Mouse (Mus musculus) T-helper 2 cell (primary cell): ENCODE data around the gene Coasy.
"Not testable (repeated sequence)": the region's sequence is repeated elsewhere in the genome, so short reads cannot be mapped to it uniquely, and the experiment has no call there.

Experiments used
- in situ Hi-C: fragments of 300-600 bp; cut with MboI, MseI; formaldehyde crosslinking; loops from one replicate; pipeline ENCODE4 v1.15.1; 2025; ENCODE audit warnings: high pct_unique_total_duplicates

The Coasy gene

DNA sequence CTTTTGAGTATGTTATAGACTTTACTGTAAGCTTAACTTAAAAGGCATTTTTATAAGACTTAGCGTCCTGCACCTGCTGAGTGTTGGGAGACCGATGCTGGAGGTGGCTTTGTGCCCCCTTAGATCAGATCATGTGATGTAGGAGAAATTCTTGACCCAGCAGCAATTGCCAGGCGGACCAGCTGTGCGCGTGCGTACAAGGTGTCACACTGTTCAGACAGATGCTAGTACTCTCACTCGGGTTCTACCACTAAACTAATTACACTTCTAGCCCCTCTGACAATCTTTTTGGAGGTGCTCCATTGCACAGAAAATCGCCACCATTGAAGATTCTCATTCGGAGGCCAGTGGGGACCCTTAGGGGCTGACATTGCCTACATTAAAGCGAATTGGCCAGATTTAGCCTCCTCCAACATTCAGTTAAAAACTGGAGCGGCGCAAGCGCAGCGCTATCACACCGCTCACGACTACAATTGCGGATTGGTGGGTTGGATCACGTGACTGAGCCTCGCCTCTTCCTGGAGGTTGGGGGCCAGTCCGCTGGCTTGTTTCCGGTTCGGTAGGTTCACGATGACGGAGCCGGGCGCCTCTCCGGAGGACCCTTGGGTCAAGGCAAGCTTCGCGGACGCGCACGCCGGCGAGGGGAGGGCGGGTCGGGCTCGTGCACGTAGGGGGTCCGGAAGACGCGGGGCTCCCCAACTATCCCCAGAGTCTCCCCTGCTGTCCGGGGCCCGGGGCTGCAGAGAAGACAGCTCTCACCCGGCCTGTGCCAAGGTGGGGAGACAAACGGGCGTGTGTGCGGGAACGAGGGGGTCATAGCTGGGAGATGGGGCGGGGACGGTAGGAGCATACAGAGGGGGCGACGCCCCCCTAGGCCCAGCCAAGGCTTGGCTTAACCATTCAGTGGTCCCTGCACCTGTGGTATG is 4.7 kb downstream of the Coasy start, which contains the start of gene Mlx:
Gene Mlx, plus strand, starts transcription at position 522 of the 926 bp plus-strand sequence.
- in situ Hi-C loops, result no loop called here

DNA sequence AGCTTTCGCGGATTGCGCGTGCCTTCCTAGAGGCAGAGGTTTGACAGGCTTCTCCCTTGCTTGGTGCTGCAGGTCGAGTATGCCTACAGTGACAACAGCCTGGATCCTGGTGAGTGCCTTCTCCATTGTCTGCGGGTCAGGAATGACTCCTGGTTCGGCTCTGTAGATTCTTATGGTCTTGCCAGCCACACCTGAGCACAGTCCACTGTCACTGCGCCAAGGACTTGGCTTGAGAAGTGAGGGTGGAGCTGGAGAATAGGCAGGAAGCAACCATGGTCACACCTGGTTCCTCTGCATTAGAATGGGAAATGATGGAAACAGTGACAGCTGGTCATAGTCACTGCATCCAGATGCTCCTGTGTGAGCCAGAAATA is 5.3 kb downstream of the Coasy start:
- in situ Hi-C loops, result no loop called here

DNA sequence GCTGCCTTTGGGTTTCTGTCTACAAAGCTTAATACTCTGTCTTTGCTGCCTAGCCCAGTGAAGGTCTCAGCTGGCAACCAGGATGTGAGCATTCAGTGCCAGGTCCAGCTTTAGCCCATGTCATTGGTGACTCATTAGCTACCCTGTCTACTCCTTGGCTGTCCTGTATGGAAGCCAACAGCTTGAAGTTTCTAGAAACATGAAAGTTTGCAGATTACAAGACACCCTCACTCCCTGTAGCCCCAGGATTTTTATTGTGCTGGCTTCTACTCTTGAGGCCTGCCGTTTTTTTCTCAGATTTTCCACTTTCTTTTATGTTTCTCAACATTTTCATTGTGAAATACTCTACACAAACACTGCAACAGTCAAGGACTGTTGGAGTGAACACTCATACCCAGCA is 7.6 kb downstream of the Coasy start:
- in situ Hi-C loops, result no loop called here

DNA sequence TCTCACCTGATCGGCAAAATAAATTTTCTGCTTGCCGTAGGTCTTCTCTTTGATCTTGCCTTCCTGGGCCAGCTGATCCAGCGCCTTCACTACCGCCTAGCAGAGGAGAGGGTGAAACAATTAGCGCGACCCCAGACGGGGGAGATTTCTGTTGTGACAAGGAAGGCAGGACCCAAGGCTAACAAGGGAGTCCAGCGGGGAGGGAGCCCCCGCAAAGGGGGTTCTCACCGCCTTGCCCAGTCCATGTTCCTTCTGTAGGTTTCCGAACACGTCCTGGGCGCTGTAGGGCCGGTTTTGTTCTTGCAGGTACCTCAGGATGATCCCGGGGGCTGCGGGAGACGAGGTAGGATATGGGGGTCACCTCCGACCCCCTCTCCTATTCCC is 12.6 kb downstream of the Coasy start:
- in situ Hi-C loops, result loop anchor here (5.0 kb wide), 1 partner anchor 87 kb away; no protein-coding TSS in a partner anchor

DNA sequence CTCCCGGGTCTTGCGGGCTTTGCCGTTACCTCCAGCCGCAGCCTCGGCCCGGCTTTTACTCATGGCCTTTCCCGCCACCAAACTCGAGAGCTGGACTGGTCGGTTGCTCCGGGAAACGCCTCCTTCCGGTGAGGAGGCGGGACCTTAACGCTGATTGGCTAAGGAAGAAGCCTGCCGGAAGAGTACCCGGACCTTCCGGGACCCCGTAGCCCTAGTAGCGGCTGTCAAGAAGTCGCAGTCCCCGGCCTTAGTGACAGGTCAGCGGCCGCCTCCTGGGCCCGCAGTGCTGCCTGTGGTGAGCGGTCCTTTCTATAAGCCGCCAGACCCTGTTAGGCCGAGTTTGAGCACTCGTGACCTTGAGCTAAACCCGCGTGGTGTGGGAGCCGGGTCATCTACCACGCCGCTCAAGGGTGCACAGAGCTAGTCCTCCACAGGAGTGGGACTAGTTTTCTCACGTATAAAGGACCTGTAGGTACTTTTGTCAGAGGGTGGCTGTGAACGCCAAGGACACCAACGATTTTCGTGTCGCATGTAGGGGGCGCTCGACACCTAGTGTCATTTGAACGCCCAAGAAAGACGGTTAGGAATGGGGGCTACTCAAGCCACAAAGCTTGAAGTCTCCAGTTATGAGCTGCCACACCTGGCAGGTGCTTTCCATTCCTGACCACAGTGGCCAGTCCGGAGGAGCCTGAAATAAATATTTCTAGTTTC is 13.1 kb downstream of the Coasy start, which contains the start of gene Psmc3ip:
Gene Psmc3ip, minus strand, starts transcription at position 123 of the 711 bp plus-strand sequence.
- in situ Hi-C loops, result loop anchor here (5.0 kb wide), 1 partner anchor 87 kb away; no protein-coding TSS in a partner anchor

DNA sequence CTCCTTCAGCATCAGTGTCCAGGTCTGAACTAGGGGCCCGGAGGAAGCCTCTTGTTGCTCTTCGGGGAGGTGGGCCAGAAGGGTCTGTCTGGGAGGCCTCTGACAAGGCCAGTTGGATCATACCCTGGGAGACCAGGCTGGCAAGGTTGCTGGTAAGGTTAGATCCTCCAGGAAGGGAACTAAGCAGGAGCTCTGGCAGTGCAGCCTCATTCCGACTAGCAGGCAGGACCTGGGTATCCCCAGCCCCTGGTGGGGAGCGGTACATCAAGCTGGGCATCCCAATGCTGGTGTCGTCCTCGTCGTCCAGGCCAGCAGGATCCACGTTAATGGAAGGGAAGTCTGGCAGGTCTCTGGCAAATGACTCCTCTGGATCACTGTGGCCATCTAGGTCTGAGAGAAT is 15.9 kb downstream of the Coasy start:
- in situ Hi-C loops, result loop anchor here (5.0 kb wide), 1 partner anchor 84 kb away; no protein-coding TSS in a partner anchor

DNA sequence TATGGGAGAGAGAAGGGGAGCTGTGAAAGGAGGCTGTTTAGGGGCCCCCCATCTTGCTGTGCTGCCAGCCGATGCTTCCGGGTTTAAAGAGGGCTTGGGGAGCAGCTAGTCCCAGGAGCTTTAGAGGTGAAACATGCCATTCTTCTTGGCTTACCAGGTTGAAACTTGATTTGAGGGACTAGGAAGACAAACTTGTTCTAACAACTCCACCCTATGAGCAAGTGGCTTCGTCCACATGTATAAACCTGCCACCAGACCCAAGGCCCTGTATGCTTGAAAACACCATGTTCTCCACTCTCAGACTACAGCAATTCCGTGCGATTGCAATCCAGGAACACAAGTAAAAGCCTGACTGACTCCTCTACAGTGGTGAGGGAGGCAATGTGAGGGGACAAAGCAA is 20.6 kb downstream of the Coasy start:
- in situ Hi-C loops, result no loop called here

DNA sequence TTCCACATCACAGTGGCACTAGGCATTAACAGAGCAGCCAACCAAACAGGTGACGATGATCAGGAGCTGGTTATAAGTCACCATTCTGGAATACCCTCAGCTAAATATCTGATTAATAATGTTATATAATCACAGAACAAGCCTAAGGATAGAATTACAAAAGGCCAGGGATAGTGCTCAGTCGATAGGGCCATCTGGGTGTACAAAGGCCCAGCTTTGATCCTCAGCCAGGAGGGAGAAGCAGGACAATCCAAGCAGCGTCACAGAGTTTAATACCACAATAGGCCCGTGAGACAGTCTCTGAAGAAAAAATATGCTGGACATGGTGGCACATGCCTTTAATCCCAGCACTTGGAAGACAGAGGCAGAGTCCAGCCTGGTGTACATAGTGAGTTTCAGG is 27.0 kb downstream of the Coasy start:
- in situ Hi-C loops, result no loop called here

DNA sequence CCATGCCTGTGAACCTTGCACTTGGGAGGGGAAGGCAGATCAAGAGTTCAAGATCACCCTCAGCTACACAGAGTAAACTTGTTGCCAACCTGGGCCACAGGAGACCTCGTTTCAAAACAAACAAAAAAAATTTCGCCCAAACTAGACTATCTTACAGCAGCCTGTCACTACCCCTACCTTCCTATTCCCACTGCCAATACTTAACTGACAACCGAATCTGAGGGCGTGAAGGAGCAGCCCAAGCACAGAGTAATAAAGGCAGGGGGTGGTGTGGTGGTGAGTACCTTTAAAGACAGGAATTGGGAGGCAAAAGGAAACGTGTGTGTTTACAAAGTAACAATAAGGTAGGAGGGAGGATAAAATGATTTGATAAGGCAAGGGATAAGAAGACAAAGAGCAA is 28.3 kb downstream of the Coasy start:
- in situ Hi-C loops, result loop anchor here (10.0 kb wide), 1 partner anchor 1294 kb away; the partner anchor contains the start of gene Slc25a39

DNA sequence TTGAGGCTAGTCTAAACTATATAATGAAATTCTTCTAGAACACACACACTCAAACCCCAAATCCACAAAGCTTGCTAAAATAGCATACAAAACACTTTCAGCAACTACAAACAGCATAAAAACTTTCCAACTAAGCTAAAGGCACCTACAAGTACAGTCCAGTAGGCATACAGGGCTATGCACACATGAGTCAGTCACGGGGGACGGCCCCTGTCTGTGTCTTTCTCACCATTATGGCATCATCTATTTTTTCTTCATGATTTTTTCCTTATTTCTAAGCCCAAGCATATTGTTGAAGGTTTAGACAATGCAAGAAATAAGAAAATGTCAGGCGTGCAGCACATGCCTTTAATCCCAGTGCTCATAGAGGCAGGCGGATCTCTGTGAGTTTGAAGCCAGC is 28.8 kb downstream of the Coasy start:
- in situ Hi-C loops, result loop anchor here (10.0 kb wide), 1 partner anchor 1294 kb away; the partner anchor contains the start of gene Slc25a39

DNA sequence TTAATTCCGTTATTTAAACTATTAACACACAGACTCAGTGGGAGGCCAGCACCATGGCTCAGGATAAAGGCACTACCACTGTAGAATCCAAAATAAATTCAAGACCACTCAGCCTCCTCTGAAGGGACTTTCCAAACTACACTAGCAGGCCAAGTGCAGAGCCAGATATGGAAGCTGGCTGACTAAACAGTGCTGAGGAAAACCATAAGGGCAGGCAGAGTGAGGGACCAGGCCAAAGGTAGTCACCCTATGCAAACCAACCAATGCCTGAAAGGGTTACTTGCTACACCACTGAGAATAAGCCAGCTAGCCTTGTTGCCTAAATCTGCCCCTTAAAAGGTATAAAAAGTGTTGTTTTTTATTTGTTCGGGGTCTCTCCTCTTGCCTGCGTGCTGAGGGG is 29.8 kb downstream of the Coasy start:
- in situ Hi-C loops, result loop anchor here (10.0 kb wide), 1 partner anchor 1293 kb away; the partner anchor contains the start of gene Slc25a39

DNA sequence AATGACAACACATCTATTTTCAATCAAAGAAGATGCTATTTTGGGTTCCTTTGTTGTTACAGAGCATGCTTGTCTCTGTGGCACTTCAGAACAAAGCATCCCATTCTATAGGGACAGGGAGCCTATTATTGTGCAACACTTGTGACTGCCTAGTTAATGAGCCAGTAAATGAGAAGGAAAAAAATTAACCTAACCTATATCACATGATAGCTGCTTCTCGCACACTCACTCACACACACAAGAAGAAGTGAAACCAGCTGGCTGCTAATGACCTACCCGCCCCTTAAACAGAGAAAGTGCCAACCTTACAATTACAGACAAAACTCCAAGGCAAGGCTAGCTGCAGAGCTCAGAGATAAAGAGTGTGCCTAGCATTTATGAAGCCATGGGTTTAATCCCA is 33.2 kb downstream of the Coasy start:
- in situ Hi-C loops, result loop anchor here (10.0 kb wide), 1 partner anchor 1289 kb away; the partner anchor contains the start of gene Slc25a39

DNA sequence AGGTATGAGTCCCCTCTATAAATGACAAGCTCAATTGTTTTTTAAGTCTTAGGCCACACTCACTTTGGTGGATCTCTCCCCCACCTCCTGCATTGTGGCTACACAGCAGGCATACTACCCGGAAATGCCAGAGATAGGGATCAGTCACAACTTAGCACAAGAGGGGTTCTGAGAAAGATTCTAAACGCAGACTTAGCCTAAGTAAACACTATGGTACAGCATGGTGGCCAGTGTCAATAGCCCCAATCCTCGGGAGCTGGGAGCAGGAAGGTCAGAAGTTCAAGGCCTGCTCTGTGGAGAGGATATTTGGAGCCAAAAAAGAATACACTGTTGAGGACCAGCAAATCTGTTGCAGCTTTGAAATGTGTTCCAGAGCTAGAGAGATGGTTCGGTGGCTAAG is 35.7 kb downstream of the Coasy start:
- in situ Hi-C loops, result loop anchor here (10.0 kb wide), 1 partner anchor 1287 kb away; the partner anchor contains the start of gene Slc25a39

DNA sequence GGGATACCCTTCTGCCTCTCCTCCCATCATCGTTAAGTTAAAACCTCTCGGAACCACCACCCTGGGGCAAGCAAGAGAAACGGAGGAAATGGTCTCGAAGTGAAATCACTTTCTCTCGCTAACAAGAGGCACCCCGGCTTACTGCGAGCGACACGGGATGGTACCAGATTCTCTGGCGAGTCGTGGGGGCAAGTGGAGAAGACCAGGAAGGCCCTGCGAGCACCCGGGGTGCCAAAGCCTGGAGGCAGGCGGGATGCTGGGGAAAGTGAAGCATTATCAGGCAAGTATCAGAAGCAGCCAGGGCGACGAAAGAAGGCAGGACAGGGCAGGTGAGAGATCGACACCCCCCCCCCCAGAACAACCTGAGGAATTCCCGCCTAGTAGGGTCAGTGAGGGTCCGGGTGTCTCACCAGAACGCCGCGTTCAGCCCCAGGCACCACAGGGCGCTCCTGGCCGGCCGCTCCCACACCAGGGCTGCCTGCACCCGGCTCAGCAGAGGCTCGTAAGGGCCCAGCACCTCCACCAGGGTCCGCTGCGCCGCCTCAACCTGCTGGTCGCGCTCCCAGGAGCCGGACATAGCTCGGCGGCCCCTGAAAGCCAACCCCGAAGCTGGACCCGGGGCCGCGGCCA is 36.9 kb downstream of the Coasy start:
- in situ Hi-C loops, result loop anchor here (10.0 kb wide), 1 partner anchor 1286 kb away; the partner anchor contains the start of gene Slc25a39

DNA sequence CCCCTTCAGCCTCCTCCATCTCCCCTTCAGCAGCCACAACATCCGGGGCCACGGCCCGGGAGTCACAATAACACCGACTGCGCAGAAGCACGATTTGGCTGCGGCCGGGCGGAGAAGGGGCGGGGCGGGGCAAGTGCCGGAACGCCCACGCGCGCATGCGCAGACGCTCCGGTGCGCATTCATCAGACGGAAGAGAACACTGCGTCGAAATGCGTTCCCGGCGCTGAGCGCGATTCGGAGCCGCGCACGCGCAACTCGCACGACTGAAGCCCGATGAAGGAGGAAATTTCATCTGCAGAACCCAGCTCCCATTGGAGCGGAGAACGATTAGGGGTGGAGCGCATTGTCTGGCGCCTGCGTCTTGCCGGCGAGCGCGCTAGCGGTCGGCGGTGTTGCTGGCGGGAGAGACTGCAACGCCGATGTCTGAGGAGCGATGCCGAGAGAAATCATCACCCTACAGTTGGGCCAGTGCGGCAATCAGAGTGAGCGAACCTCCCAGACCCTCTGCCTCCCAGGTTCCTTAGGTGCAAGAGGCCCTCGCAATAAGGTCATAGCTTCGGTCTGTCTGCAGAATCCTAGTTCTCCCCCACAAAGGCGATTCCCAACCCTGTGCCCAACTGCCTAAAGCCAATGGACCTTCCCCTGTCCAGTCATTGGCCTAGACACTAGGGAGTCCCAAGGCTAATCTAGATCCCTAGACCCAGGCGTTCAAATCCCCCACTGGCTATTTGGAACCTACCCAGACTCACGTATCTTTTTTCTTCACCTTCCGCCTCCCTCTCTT is 37.6 kb downstream of the Coasy start, which contains the start of the genes Retreg3 and Tubg1:
Gene Retreg3, minus strand, starts transcription at position 133 of the 784 bp plus-strand sequence.
Gene Tubg1, plus strand, starts transcription at position 178 of the 784 bp plus-strand sequence.
- in situ Hi-C loops, result loop anchor here (5.0 to 10.0 kb wide), 2 partner anchors 42 to 1285 kb away; partner anchors contain the start of gene Slc25a39

DNA sequence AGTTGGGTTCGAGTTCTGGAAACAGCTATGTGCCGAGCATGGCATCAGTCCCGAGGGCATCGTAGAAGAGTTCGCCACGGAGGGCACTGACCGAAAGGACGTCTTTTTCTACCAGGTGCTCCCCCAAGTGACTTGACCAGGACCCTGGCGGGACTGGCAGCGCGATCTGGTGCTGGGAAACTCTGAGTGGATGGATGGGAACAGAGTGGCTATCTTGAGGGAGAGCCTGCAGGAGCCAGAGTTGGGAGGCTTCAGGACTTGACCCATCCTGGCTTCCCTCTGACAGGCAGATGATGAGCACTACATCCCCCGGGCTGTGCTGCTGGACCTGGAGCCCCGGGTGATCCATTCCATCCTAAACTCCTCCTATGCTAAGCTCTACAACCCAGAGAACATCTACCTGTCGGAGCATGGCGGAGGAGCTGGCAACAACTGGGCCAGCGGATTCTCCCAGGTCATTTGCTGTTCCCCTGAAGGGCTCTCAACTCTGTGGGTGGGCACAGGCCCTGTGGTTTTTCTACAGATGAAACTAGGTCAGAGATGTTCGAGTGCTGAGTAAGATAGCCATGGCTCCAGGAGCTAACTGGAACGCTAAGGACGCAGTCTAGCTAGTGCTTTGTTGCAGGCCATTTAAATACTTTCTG is 38.3 kb downstream of the Coasy start:
- in situ Hi-C loops, result loop anchor here (5.0 kb wide), 1 partner anchor 42 kb away; no protein-coding TSS in a partner anchor

DNA sequence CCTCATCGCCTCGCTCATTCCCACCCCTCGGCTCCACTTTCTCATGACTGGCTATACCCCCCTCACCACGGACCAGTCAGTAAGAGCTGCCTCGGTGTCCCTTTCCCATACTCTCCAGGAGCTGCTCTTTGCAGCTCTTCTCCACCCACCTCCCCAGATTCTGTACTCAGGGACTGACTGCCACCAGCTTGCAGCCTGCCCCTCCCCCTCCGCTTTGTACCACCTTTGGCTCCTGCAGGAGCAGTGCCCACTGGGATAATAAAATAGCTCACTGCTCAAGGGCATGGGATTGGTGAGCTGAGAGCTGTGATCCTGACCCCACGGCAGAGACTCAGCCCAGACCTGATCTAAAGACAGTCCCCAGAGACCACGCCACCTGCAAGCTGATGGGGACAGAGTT is 42.1 kb downstream of the Coasy start:
- in situ Hi-C loops, result loop anchor here (5.0 kb wide), 1 partner anchor 38 kb away; no protein-coding TSS in a partner anchor

DNA sequence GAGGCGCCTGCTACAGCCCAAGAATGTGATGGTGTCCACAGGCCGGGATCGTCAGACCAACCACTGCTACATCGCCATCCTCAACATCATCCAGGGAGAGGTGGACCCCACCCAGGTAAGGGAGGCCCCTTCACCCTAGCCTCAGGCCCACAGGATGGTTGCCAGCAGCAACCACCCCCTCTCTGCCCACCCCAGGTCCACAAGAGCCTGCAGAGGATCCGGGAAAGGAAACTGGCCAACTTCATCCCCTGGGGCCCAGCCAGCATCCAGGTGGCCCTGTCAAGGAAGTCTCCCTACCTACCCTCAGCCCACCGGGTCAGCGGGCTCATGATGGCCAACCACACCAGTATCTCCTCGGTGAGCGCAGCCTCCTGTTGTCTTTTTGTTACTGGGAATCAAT is 42.6 kb downstream of the Coasy start:
- in situ Hi-C loops, result not testable (repeated sequence)

DNA sequence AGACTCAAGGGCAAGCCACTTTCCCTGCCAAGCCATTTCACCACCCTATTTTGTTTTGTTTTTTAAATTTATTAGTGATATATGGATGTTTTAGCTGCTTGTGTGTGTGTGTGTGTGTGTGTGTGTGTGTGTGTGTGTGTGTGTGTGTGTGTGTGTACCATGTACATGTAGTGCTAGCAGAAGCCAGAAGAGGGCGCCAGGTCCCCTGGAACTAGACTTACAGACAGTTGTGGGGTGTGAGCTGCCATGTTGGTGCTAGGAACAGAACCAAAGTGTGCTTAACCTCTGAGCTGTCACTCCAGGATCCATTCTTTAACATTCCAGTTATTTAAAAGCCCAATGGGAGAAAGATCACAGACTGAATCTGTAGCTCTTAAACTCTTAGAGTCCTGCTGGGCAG is 44.7 kb downstream of the Coasy start:
- in situ Hi-C loops, result no loop called here
